Mouse (Mus musculus) C2C12 (cell line): ENCODE results near the gene Pnma5. TPM values are rescaled to one million over a fixed set of nuclear protein-coding genes. Genes with fewer than 3 reads are reported as not detected.

Experiments used
- H3K27me3 ChIP-seq: one replicate; pipeline ENCODE4 v1.6.1; 2011; ENCODE audit not compliant: control insufficient read depth, insufficient read depth, insufficient read length
- H3K36me3 ChIP-seq: one replicate; pipeline ENCODE4 v1.6.1; 2011; ENCODE audit not compliant: control insufficient read depth, insufficient read depth
- H3K4me3 ChIP-seq: one replicate; pipeline ENCODE4 v1.5.1; 2011; ENCODE audit warnings: mild to moderate bottlenecking, control low read depth; ENCODE audit not compliant: poor library complexity, insufficient read depth, severe bottlenecking
- H3K79me2 ChIP-seq: one replicate; pipeline ENCODE4 v1.6.1; 2011; ENCODE audit not compliant: control insufficient read depth, insufficient read depth
- H3K79me3 ChIP-seq: one replicate; pipeline ENCODE4 v1.6.1; 2011; ENCODE audit warnings: low read depth, control low read depth
- H3ac ChIP-seq: one replicate; pipeline ENCODE3; 2011; ENCODE audit warnings: low read depth; ENCODE audit not compliant: control insufficient read depth, insufficient read length
- CEBPB ChIP-seq: IDR thresholded peaks from one replicate; pipeline ENCODE4 v1.6.1; 2011; ENCODE audit warnings: low read depth, mild to moderate bottlenecking, control low read depth, moderate library complexity
- CTCF ChIP-seq: IDR thresholded peaks from one replicate; pipeline ENCODE4 v1.5.1; 2011; ENCODE audit not compliant: control insufficient read depth, insufficient read depth, insufficient read length
- FOSL1 ChIP-seq: IDR thresholded peaks from one replicate; pipeline ENCODE4 v1.8.0; 2011; ENCODE audit warnings: mild to moderate bottlenecking, low read length; ENCODE audit not compliant: poor library complexity, insufficient read depth, severe bottlenecking
- MAX ChIP-seq: IDR thresholded peaks from one replicate; pipeline ENCODE4 v1.6.1; 2011; ENCODE audit warnings: mild to moderate bottlenecking, control low read depth
- MYOD1 ChIP-seq: IDR thresholded peaks from one replicate; pipeline ENCODE4 v1.6.1; 2011; ENCODE audit warnings: low read depth; ENCODE audit not compliant: control insufficient read depth, insufficient read length
- MYOG ChIP-seq: IDR thresholded peaks from one replicate; pipeline ENCODE4 v1.6.1; 2011; ENCODE audit not compliant: control insufficient read depth, insufficient read length; ENCODE audit errors: extremely low read depth
- USF1 ChIP-seq: IDR thresholded peaks from one replicate; pipeline ENCODE4 v1.6.1; 2011; ENCODE audit warnings: low read depth, mild to moderate bottlenecking, control low read depth, moderate library complexity
- microRNA-seq: library from miRNA; unstranded; fragments of <30 nt; microRNA quantifications from one replicate; pipeline ENCODE4, GENCODE M21; 2019; ENCODE audit warnings: borderline microRNAs expressed
- polyA plus RNA-seq: library from polyadenylated mRNA; unstranded; fragments of >200 nt; fragmentation: generic; extraction: Trizol; gene quantifications from one replicate; pipeline ENCODE4 v1.2.1, GENCODE M21; 2012; ENCODE audit warnings: missing spikeins

The Pnma5 gene
- polyA plus RNA-seq, 1 experiment = 0.06 TPM

DNA sequence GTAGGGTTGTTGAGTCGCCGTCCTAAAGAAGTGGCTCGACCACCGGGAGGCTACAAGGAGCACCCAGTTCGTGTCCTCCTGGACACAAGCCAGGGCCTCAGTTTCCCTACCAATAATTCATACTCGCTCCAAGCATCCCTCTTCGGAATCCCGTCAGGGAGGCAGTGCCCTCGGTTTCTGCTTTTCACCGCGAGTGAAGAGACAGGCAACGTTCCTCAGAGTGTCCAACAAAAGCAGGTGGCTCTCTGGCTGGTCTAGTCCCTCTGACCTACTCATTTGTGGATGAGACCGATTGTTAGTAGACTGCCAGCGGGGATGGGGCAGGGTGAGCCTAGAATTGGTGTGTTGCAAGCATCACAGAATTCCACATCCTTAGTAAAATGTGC lies 49.4 kb downstream of the Pnma5 start:
- Histone ChIP-seq H3ac (peak overlapping the region; percentile 23), H3K4me3 (no peak overlapping the region), H3K36me3 (no peaks in the 10 kb centered on the region), H3K27me3 (peaks cover 18% of the 10 kb centered on the region), H3K79me2 (no peaks in the 10 kb centered on the region), H3K79me3 (no peaks in the 10 kb centered on the region)
- TF ChIP-seq MYOD1 (no peak), CTCF (no peak), USF1 (no peak), MAX (no peak), FOSL1 (no peak)

- H3K4me3 ChIP-seq = no peak within 1 kb of the TSS
- H3K79me2 ChIP-seq = no peaks in the 10 kb centered on the region
- H3K27me3 ChIP-seq = peaks cover 18% of the 10 kb centered on the region
- peak within 1 kb of the TSS; percentile 23 for H3ac ChIP-seq
- H3K36me3 ChIP-seq = no peaks in the 10 kb centered on the region
- H3K79me3 ChIP-seq = no peaks in the 10 kb centered on the region
- TF ChIP-seq FOSL1 (no peak), CEBPB (no peak), CTCF (no peak), MYOG (no peak), MAX (no peak), MYOD1 (no peak), USF1 (no peak)
These were observed 49.9 kb downstream of the Pnma5 start, which contains the start of gene Zfp185 for GRCm38 (mm10) chrX:72986841-72987519. Zfp185 (plus strand) TSS chrX:72987339.

GRCm38 (mm10) chrX:72985607-72986006 lies 51.3 kb downstream of the Pnma5 start:
- no peak for TF ChIP-seq MAX
- no peak overlapping the region for H3K4me3 ChIP-seq

More at GRCm38 (mm10) chrX:72985607-72986006, 51.3 kb downstream of the Pnma5 start:
- Histone ChIP-seq H3K36me3 (no peaks in the 10 kb centered on the region), H3K79me3 (no peaks in the 10 kb centered on the region), H3K79me2 (no peaks in the 10 kb centered on the region), H3K27me3 (peaks cover 18% of the 10 kb centered on the region), H3ac (no peak overlapping the region)

Small RNA genes within 50 kb of the gene (microRNA-seq; reads per million reads assigned to microRNA genes)
- gene Mir2137 = not detected

Other genes starting within 250 kb of the Pnma5 start
- not detected for gene Gabrq, start 211.9 kb downstream of the Pnma5 start, polyA plus RNA-seq
- 23.3 TPM for gene Cetn2, start 118.7 kb downstream of the Pnma5 start, polyA plus RNA-seq
- 41.1 TPM for gene Nsdhl, start 118.5 kb downstream of the Pnma5 start, polyA plus RNA-seq
- not detected for gene Zfp185, start 49.8 kb downstream of the Pnma5 start, polyA plus RNA-seq
- not detected for gene Pnma3, start 27.7 kb upstream of the Pnma5 start, polyA plus RNA-seq
- 0.28 TPM for gene Xlr4a, start 45.4 kb upstream of the Pnma5 start, polyA plus RNA-seq
- gene Xlr3a, start 60.0 kb upstream of the Pnma5 start, polyA plus RNA-seq = 2.6 TPM
- not detected for gene Gm14685, start 79.9 kb upstream of the Pnma5 start, polyA plus RNA-seq
- not detected for gene Xlr5b, start 111.7 kb upstream of the Pnma5 start, polyA plus RNA-seq
- gene DXBay18, start 112.3 kb upstream of the Pnma5 start, polyA plus RNA-seq = not detected
- gene Spin2d, start 139.9 kb upstream of the Pnma5 start, polyA plus RNA-seq = not detected
- gene Xlr3b, start 155.1 kb upstream of the Pnma5 start, polyA plus RNA-seq = 0.15 TPM
- 0.09 TPM for gene Xlr4b, start 177.2 kb upstream of the Pnma5 start, polyA plus RNA-seq
- 3.3 TPM for gene F8a, start 191.2 kb upstream of the Pnma5 start, polyA plus RNA-seq
- gene Xlr4c, start 206.0 kb upstream of the Pnma5 start, polyA plus RNA-seq = 0.06 TPM
- gene Xlr3c, start 228.3 kb upstream of the Pnma5 start, polyA plus RNA-seq = 1.4 TPM